Mouse (Mus musculus) B cell, adult 62 days (primary cell): ENCODE data around the gene Cntnap1. TPM values are rescaled to one million over a fixed set of nuclear protein-coding genes. Genes with fewer than 3 reads are reported as not detected.

Experiments used
- total RNA-seq: library from RNA; stranded (reverse); gene quantifications from 4 replicates; pipeline ENCODE4 v1.2.4, GENCODE M21; 2023

The Cntnap1 gene
- total RNA-seq, result 0.34 to 0.49 TPM (median 0.37 TPM) in 4 replicates

DNA sequence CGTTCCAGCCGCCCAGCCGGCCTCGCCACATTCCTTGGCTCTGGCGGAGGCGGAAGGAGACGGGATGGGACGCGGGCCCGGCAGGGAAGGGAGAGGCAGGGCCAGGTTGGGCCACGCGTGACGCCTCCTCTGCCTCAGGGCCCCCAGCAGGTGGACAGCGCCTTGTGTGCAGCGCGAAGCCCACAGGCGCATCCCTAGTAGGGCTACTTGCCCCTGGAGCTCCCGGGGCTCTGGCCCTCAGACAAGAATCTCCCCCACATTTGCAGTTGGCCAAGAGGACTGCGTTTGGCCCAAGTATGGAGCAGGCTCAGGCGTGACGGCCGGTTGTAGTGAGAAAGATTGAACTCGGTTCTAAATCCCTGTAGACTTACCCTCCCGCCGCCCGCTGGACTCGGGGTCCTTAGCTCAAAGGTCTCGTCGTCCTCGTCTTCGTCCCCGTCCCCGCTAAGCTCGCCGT is at the start of gene Cntnap1:
Gene Cntnap1 (plus strand): TSS at position 170 of the 457 bp plus-strand sequence.

DNA sequence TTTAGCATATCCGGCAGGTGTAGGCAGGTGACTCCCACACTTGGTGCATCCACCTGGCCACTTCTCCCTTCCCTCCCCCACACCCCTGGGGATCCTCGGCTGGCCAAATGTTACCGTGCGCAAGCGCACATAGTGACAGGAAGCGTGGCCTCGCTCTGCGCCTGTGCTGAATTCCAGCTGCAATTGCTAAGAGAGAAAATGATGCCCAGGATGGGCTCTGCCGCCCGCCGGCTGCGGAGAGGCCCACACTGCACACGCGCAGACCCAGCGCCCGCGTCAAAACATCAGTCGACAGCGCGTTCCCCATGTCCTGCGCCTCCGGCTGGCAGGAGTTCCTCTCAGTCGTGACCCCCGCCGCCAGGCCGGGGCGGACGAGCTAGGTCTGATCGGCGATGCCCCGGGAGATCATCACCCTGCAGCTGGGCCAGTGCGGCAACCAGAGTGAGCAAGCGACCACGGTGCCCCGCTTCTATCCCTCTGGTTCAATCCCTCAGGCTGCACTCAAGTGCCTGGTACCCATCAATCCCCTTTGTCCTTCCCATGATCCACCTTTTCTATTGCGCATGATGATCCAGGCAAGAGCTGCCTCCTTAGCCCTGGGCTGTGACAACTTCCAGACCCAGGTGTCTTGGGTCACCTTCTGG is 14.5 kb upstream of the Cntnap1 start, which contains the start of gene Tubg2:
Gene Tubg2 (plus strand): TSS at position 180 of the 644 bp plus-strand sequence.

DNA sequence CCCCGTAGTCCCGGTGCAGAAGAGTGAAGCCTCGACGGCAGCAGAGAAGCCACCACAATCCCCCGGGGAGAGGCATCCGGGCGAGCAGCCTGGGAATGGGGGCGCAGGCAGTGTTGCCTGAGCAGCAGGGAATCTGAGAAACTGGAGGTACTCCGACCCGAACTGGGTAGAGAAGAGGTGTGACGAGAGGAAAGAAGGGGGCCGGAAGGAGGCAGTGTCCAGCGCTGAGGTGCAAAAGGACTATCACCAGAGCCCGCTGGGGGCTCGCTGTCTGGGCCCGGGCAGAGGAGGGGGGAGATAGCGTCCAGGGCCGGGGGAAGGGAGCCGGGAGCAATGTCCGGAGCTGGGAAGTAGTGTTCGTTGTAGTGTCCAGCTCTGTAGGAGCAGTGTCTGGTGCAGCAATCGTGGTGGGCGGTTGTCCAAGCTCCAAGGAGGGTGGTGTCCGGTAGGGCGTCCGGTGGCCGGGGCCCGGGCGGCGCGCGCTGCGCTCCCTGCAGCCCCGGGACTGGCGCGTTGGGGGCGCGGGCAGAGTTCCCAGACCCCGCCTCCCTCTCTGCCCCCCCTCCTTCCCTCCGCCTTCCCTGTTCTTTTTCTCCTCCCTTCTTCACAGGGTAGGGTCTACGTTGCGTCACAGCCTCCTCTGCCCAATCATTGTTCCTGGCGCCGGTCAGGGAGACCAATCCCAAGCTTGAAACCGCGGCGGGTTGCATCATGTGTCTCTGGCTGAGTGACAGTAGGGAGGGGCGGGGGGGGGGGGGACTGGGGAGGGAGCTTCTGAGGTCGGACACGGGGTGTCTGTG is 688 bp downstream of the Cntnap1 start, which contains the start of gene Plekhh3:
Gene Plekhh3 (minus strand): TSS at position 541 of the 800 bp plus-strand sequence.

DNA sequence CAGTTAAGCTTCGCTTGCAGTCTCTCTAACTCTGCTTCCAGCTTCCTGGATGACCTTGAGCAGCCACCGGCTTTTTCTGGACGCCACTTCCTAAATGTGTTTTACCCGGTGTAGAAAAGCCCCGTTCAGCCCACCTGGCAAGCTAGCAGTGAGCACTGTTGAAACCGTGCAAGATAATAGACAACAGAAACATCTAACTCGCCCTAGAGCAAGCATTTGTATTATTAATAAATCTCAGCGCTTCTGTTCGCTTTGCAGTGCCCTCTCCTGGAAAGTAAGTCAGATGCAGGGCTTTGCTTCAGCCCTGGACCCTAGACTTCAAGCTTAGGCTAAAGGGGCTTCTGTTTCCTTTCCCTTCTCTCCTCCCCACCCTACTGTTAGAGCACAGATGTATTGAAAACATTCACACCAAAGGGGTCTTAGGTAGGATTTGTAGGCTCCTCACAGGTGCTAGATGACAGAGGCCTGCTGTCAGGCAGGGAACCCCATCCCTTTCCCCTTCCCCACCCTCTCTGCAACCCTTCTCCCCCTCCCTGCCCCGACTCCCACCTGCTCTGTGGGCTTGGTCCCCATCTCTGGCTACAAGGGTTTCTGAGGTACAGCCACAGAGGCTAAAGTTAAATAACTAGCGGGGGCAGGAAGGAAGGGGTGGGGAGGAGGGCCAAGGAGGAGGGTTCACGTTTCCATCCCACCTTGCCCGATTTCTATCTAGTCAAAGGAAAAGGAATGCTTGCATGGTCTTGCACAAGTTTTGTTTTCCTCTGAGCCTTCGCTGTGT is 4.7 kb downstream of the Cntnap1 start, which contains the start of gene Ccr10:
Gene Ccr10 (minus strand): TSS at position 593 of the 778 bp plus-strand sequence.

DNA sequence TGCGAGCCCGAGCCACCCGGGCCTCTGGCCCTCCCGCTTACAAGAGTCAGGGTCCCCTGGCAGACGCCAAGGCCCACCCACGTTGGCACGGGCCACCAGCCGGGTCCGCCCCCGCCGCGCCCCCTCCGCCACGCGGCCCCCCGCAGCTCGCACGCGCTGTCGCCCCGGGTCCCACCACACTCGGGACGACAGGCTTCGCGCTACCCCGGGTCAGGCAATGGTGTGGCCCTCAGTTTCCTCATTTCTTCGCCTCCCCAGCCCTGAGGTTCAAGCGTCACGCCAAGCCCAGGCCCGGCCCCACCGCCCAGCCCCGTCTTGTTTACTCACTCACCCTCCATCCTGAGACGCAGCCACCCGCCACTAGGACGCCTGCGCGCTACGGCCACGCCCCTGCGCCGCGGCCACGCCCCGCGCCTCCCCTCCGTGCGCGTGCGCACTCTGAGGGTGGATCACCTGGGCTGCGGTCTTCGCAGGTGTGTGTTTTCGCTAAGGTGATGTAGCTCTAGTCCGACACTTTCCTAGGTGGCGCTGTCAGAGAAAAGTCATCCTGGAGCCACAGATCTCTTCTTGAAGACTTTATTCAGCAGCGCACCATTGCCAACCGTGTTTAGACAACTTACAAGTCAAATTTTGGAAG is 55.9 kb downstream of the Cntnap1 start, which contains the start of gene Ezh1:
Gene Ezh1 (minus strand): TSS at position 399 of the 637 bp plus-strand sequence.

Other genes with a start within 250 kb of the Cntnap1 start
- gene Stat3, start 231.0 kb upstream of the Cntnap1 start, total RNA-seq, result 260 to 282 TPM (median 268 TPM) in 4 replicates
- 0.27 to 0.88 TPM in 2 of 4 replicates, not detected in the others for gene Cavin1, start 199.6 kb upstream of the Cntnap1 start, total RNA-seq
- 66.2 to 98.9 TPM (median 80.0 TPM) in 4 replicates for gene Atp6v0a1, start 161.1 kb upstream of the Cntnap1 start, total RNA-seq
- 12.9 to 16.4 TPM (median 15.4 TPM) in 4 replicates for gene Naglu, start 100.5 kb upstream of the Cntnap1 start, total RNA-seq
- 0.86 to 2.2 TPM (median 1.4 TPM) in 4 replicates for gene Hsd17b1, start 92.1 kb upstream of the Cntnap1 start, total RNA-seq
- 13.9 to 15.7 TPM (median 14.8 TPM) in 4 replicates for gene Coasy, start 88.0 kb upstream of the Cntnap1 start, total RNA-seq
- gene Mlx, start 83.2 kb upstream of the Cntnap1 start, total RNA-seq, result 32.6 to 43.0 TPM (median 36.8 TPM) in 4 replicates
- 3.7 to 4.6 TPM (median 4.2 TPM) in 4 replicates for gene Psmc3ip, start 75.1 kb upstream of the Cntnap1 start, total RNA-seq
- gene Retreg3, start 50.6 kb upstream of the Cntnap1 start, total RNA-seq, result 71.0 to 81.9 TPM (median 75.1 TPM) in 4 replicates
- gene Tubg1, start 50.6 kb upstream of the Cntnap1 start, total RNA-seq, result 15.8 to 18.7 TPM (median 16.9 TPM) in 4 replicates
- 3.1 to 5.6 TPM (median 4.7 TPM) in 4 replicates for gene Tubg2, start 14.6 kb upstream of the Cntnap1 start, total RNA-seq
- 1.2 to 4.3 TPM (median 3.4 TPM) in 4 replicates for gene Plekhh3, start 828 bp downstream of the Cntnap1 start, total RNA-seq
- not detected in 4 replicates for gene Ccr10, start 4.9 kb downstream of the Cntnap1 start, total RNA-seq
- gene Ezh1, start 55.9 kb downstream of the Cntnap1 start, total RNA-seq, result 78.1 to 86.6 TPM (median 84.3 TPM) in 4 replicates
- not detected in 4 replicates for gene Ramp2, start 75.5 kb downstream of the Cntnap1 start, total RNA-seq
- 74.7 to 90.7 TPM (median 77.1 TPM) in 4 replicates for gene Vps25, start 83.2 kb downstream of the Cntnap1 start, total RNA-seq
- 0.30 to 1.1 TPM (median 0.57 TPM) in 4 replicates for gene Wnk4, start 90.0 kb downstream of the Cntnap1 start, total RNA-seq
- gene Cntd1, start 108.5 kb downstream of the Cntnap1 start, total RNA-seq, result 0.22 to 0.77 TPM (median 0.35 TPM) in 4 replicates
- 27.6 to 31.2 TPM (median 28.7 TPM) in 4 replicates for gene Coa3, start 108.6 kb downstream of the Cntnap1 start, total RNA-seq
- 181 to 201 TPM (median 186 TPM) in 4 replicates for gene Becn1, start 131.8 kb downstream of the Cntnap1 start, total RNA-seq
- 136 to 141 TPM (median 140 TPM) in 4 replicates for gene Psme3, start 145.7 kb downstream of the Cntnap1 start, total RNA-seq
- 13.9 to 14.7 TPM (median 14.2 TPM) in 4 replicates for gene Aoc2, start 154.5 kb downstream of the Cntnap1 start, total RNA-seq
- gene Aoc3, start 160.1 kb downstream of the Cntnap1 start, total RNA-seq, result 0.28 to 0.64 TPM (median 0.60 TPM) in 4 replicates
- gene G6pc, start 197.0 kb downstream of the Cntnap1 start, total RNA-seq, result not detected in 4 replicates
- 21.0 to 29.1 TPM (median 23.2 TPM) in 4 replicates for gene Aarsd1, start 247.1 kb downstream of the Cntnap1 start, total RNA-seq